Mouse (Mus musculus) common myeloid progenitor, adult 5-6 weeks (primary cell): ENCODE results near the gene Bsx. TPM values are rescaled to one million over a fixed set of nuclear protein-coding genes. Genes with fewer than 3 reads are reported as not detected.

Source experiments
- ATAC-seq: replicated peaks from 2 replicates; pipeline ENCODE4 v1.8.0; 2016; ENCODE audit warnings: low read depth, mild to moderate bottlenecking, moderate TSS enrichment, inconsistent platforms; ENCODE audit not compliant: poor library complexity, severe bottlenecking
- total RNA-seq: library from RNA; stranded (forward); fragments of 200-1000, 187-1606 nt; gene quantifications from 2 replicates; pipeline ENCODE4 v1.2.3, GENCODE M21; 2017

Bsx gene
- total RNA-seq, 1 experiment from 2014 or later = not detected

DNA sequence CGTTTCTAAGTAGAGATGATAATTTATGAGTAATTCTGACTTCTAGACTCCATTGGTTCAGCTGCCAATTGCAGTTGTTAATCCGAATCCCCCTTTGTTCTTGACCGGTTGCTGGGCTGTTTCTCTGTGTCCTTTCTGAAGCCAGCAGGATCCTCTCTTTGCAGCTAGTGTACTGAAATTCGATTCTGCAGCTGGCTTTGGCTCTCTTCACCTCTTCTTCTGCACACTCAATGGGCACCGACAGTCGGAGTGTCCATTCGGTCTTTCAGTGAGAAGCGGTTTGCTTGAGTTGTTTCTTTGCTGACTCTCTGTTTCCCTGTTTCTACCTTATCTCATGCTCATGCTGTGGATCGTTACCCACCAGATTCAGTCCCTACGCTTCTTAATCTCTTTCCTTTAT lies 11.7 kb downstream of the Bsx start:
- no peak for ATAC-seq

- ATAC-seq = no peak
Measured at GRCm38 (mm10) chr9:40889389-40889788, 15.5 kb downstream of the Bsx start.

- ATAC-seq = no peak
Measured at GRCm38 (mm10) chr9:40892456-40892855, 18.5 kb downstream of the Bsx start.

DNA sequence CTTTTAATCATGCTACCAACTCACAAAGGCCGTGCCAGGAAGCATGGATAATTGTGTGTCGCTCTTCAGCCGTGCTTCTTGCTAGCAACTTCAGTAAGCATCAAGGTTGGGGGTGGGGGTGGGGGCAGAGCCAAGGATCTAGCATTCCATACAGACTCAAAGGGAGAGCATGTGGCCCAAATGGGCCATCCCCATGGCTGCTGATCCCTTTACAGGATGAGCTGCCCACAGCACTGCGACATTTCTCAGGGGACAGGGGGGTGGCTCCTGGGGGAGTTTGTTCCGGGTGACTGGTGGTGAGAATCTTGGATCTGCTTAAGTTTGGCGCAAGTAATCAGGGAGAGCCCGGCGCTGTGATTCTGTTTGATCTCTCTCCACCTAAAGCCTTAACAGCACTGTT lies 33.5 kb downstream of the Bsx start:
- no peak for ATAC-seq

DNA sequence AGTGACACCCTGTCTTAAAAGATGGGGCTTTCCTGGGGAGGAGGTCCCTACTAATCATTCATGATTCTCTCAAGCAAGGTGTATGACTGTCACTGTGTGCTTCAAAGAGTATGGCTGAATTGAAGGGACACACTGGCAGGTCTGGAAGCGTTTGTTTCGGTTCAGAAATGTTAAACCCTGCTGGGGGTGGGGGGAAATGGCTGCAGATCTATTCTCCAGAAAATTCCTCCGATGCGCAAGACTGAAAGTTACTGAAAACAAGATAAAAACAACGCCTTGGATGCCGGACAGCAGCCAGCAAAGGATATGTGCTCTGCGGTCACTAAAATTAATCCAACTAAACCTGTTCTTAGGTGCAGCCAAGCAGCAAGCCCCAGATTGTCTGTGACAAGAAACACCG lies 34.5 kb downstream of the Bsx start:
- no peak for ATAC-seq

DNA sequence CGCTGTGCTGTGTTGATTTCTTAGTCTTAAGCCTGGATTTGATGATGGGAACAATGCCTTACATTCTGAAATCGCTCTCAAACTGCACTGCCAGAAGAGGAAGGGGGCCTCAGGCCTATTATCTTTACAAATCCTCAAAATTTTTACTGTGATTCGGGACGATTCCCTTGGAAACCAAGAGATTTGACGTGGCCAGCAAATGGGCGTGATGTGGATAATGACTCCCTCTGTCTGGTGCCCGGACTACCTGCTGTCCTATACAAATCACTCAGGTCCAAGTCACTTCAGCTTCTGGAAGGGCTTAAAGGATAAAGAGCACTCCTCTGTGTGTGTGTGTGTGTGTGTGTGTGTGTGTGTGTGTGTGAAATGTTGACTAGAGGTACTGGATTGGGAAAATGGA lies 35.0 kb downstream of the Bsx start:
- no peak for ATAC-seq

GRCm38 (mm10) chr9:40917871-40918613 lies 44.1 kb downstream of the Bsx start:
- 0 out of 2 replicates have a peak, but pooled peaks have one; percentile 42 for ATAC-seq

- ATAC-seq = no peak
Measured at GRCm38 (mm10) chr9:40927351-40927980, 53.5 kb downstream of the Bsx start.

Other genes with a start within 250 kb of the Bsx start
- gene Gm21915, start 203.5 kb upstream of the Bsx start, total RNA-seq = not detected in 2 replicates
- gene Clmp, start 188.2 kb upstream of the Bsx start, total RNA-seq = not detected in 2 replicates
- 4,616 and 4,673 TPM in 2 replicates for gene Hspa8, start 73.1 kb upstream of the Bsx start, total RNA-seq
- gene Jhy, start 90.0 kb downstream of the Bsx start, total RNA-seq = not detected in 2 replicates
- 0.14 TPM in 1 of 2 replicates, not detected in the other for gene Crtam, start 130.5 kb downstream of the Bsx start, total RNA-seq